Mouse (Mus musculus): ENCODE measurements around the gene Nhlh1.

- TF ChIP-seq CTCF (IDR thresholded peaks at IDR 0.05; ENCODE audit: low read depth) = no peak
- TF ChIP-seq EP300 (IDR thresholded peaks at IDR 0.05; ENCODE audit: low read depth) = no peak
These were observed 46.2 kb upstream of the Nhlh1 start for GRCm38 (mm10) chr1:172103619-172104018.

Measured in liver, embryonic 14.5 days (tissue).